Mouse (Mus musculus): Measurements from ENCODE around the gene Prg3.

DNA sequence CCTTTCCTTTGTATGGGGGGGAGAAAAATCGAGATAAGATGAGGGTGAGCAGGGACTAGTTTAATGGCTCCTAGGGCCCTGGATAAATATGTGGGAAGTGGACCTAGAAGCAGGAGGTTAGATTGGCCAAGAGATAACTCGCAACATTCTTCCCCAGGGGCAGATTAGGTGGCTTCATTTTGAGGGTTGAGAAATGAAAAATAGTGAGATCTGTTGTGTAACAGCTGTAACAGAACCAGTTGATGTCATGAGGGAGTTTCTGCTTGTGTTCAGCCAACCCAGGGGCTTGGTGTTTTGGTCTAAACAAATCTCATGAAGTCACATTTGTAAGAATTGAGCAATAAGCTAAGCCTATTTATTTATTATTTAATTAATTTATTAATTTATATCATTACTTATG is 46.7 kb upstream of the Prg3 start:
- TF ChIP-seq POLR2A (IDR thresholded peaks at IDR 0.05; ENCODE audit: borderline replicate concordance, control insufficient read depth, low read depth, low read length) (no peak), CTCF (IDR thresholded peaks at IDR 0.05; ENCODE audit: control insufficient read depth, insufficient read depth, low read length) (no peak)

All from bone marrow, adult 2 months (tissue).